Mouse (Mus musculus) left cerebral cortex, postnatal 25 days (tissue): ENCODE data around the gene Enpp6. TPM values are rescaled to one million over a fixed set of nuclear protein-coding genes. Genes with fewer than 3 reads are reported as not detected.
A peak's percentile ranks its signal among the peaks of the same experiment; 100 is the strongest.
"Not testable (repeated sequence)": the region's sequence is repeated elsewhere in the genome, so short reads cannot be mapped to it uniquely, and the experiment has no call there.

ENCODE experiments used
- DNase-seq, 2 experiments: peaks; one replicate each; pipeline ENCODE4 v3.0.0; 2022; ENCODE audit warnings: low spot score in 2 of 2, mixed read lengths in 1 of 2
- intact Hi-C: fragments of 180-260 bp; cut with DNase I; formaldehyde crosslinking; loops from one replicate; pipeline ENCODE4 v1.15.1; 2025
- total RNA-seq, 2 experiments: library from RNA; stranded (reverse); gene quantifications; 2 replicates each; pipeline ENCODE4 v1.2.3; 2021

Gene Enpp6
- total RNA-seq, 2 experiments from 2014 or later: 6.4 to 7.4 TPM

GRCm38 (mm10) chr8:46991081-46991480 lies 4.4 kb downstream of the Enpp6 start:
- intact Hi-C loops: no loop called here
- DNase-seq: no peak

- DNase-seq: no peak
- intact Hi-C loops: no loop called here
Measured at GRCm38 (mm10) chr8:46992579-46992978, 5.9 kb downstream of the Enpp6 start.

- DNase-seq: peak in 1 of 2 experiments; percentile 14
- intact Hi-C loops: no loop called here
Measured at GRCm38 (mm10) chr8:46995931-46996664, 9.4 kb downstream of the Enpp6 start.

GRCm38 (mm10) chr8:47005676-47006075 lies 19.0 kb downstream of the Enpp6 start:
- intact Hi-C loops: no loop called here
- peak in 1 of 2 experiments; percentile 19 for DNase-seq

- DNase-seq: peak in 1 of 2 experiments; percentile 22
- intact Hi-C loops: no loop called here
Measured at GRCm38 (mm10) chr8:47006785-47007184, 20.1 kb downstream of the Enpp6 start.

- intact Hi-C loops: no loop called here
Measured at GRCm38 (mm10) chr8:47008220-47008773, 21.6 kb downstream of the Enpp6 start.

GRCm38 (mm10) chr8:47016268-47016946 lies 29.7 kb downstream of the Enpp6 start:
- intact Hi-C loops: loop anchor here (1.0 kb wide), 1 partner anchor 354 kb away; no protein-coding TSS in a partner anchor
- DNase-seq: peak; percentile 82 to 90

More at GRCm38 (mm10) chr8:47008220-47008773, 21.6 kb downstream of the Enpp6 start:
- DNase-seq: no peak

- intact Hi-C loops: no loop called here
- DNase-seq: peak in 1 of 2 experiments; percentile 51
Measured at GRCm38 (mm10) chr8:47021135-47021555, 34.5 kb downstream of the Enpp6 start.

- DNase-seq: no peak
- intact Hi-C loops: no loop called here
Measured at GRCm38 (mm10) chr8:47024612-47025011, 37.9 kb downstream of the Enpp6 start.

- intact Hi-C loops: no loop called here
- no peak for DNase-seq
Measured at GRCm38 (mm10) chr8:47026841-47027490, 40.3 kb downstream of the Enpp6 start.

- DNase-seq: no peak
- intact Hi-C loops: no loop called here
Measured at GRCm38 (mm10) chr8:47028474-47028873, 41.8 kb downstream of the Enpp6 start.

GRCm38 (mm10) chr8:47030321-47030720 lies 43.6 kb downstream of the Enpp6 start:
- no peak for DNase-seq
- intact Hi-C loops: loop anchor here (5.0 kb wide), 1 partner anchor 87 kb away; no protein-coding TSS in a partner anchor

GRCm38 (mm10) chr8:47032081-47032480 lies 45.4 kb downstream of the Enpp6 start:
- intact Hi-C loops: loop anchor here (5.0 kb wide), 1 partner anchor 85 kb away; no protein-coding TSS in a partner anchor
- DNase-seq: peak; percentile 47 to 91

GRCm38 (mm10) chr8:47033976-47034375 lies 47.3 kb downstream of the Enpp6 start:
- no peak for DNase-seq
- intact Hi-C loops: loop anchor here (5.0 kb wide), 1 partner anchor 83 kb away; no protein-coding TSS in a partner anchor

GRCm38 (mm10) chr8:47036501-47036900 lies 49.8 kb downstream of the Enpp6 start:
- DNase-seq: no peak
- intact Hi-C loops: no loop called here

GRCm38 (mm10) chr8:47037405-47037804 lies 50.7 kb downstream of the Enpp6 start:
- intact Hi-C loops: no loop called here
- no peak for DNase-seq

GRCm38 (mm10) chr8:47040215-47040614 lies 53.5 kb downstream of the Enpp6 start:
- peak in 1 of 2 experiments; percentile 35 for DNase-seq
- intact Hi-C loops: not testable (repeated sequence)

- DNase-seq: no peak
- intact Hi-C loops: no loop called here
Measured at GRCm38 (mm10) chr8:47046340-47046739, 59.7 kb downstream of the Enpp6 start.

GRCm38 (mm10) chr8:47047146-47047545 lies 60.5 kb downstream of the Enpp6 start:
- no peak for DNase-seq
- intact Hi-C loops: no loop called here

GRCm38 (mm10) chr8:47048584-47048983 lies 61.9 kb downstream of the Enpp6 start:
- intact Hi-C loops: no loop called here
- DNase-seq: no peak
